Mouse (Mus musculus) leukemia stem cell, adult 10-12 weeks (primary cell): ENCODE data around the gene Minos1. TPM values are rescaled to one million over a fixed set of nuclear protein-coding genes. Genes with fewer than 3 reads are reported as not detected.

ENCODE experiments used
- polyA plus RNA-seq: library from polyadenylated mRNA; stranded (reverse); fragments of >175 nt; gene quantifications from 2 replicates; pipeline ENCODE4 v1.2.3, GENCODE M21; 2012; ENCODE audit warnings: low replicate concordance

The Minos1 gene
- polyA plus RNA-seq: 8.0 and 24.3 TPM in 2 replicates

DNA sequence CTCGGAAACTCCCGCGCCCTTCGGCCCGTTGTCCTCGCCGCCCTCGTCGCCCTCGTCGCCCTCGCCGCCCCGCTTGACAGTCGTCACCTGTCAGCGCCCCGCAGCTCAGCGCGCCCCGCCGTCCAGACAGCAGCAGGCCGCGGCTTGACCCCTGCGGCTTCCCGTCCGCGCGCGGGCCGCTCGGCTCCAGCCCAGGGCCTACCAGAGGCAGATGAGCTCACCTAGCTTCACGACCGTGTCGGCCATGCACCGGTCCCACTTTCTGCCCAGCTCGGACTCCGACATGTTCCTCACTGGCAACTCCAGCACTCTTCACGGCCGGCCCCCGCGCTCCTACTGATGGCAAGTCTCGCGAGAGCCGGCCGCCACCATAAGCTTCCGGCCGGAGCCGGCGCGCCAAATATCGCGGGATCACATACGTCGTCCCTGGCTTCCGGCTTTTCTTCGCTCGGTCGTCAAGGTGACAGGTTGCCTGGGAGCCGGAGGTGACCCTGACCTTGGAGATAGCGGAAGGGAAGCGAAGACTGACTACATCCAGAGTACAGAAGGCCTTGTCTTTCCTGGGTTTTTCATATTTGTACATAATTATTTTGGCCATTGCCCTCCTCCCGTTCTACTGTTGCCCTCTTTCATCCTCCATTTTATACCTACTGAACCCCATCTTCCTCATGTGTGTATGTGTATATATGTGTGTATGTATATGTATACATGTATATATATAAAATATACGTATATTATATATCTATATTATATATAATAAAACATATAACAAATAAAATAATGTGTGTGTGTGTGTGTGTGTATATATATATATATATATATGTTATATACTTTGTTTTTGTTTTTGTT is at the start of gene Minos1:
TSS of gene Minos1 (minus strand) at position 413 of the 849 bp plus-strand sequence.

GRCm38 (mm10) chr4:139092356-139093195 is 38.3 kb downstream of the Minos1 start, which contains the start of gene Nbl1:
Gene Nbl1, minus strand, starts transcription at chr4:139092993.

DNA sequence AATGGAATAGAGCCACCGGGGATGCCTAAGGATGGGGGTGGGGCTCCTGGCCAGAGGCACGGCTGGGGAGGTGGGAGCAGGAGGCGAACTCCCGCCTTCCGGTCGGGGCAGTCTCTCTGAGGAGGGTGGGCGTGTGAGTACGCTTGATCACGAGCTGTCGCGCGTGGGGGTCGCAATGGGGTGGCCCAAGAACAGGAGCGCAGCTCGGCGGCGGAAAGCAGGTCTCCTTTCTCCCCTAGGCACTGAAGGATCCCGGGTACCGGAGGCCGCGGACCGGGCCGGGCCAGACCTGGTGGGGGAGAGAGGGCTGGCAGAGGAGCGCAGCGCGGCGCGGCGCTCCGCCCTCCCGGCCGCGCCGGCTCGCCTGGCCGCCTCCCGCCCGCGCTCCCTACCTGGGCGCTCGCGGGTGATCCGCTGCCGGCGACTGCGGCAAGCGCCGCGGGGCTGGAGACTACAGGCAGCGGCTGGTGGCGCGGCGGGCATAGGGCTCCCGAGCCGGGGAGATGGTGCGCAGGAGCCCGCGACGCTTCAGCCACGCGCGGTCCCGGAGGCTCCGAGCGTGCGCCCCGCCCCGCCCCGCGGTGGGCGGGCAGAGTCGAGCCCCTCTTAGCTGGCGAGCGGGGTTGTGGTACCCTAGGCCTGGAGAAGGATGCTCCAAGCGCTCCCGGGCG is 55.7 kb downstream of the Minos1 start, which contains the start of gene Htr6:
TSS of gene Htr6 (minus strand) at position 530 of the 671 bp plus-strand sequence.

Other genes with a start within 250 kb of the Minos1 start
- 5.3 and 6.2 TPM in 2 replicates for gene Otud3, start 217.2 kb downstream of the Minos1 start, polyA plus RNA-seq
- gene Rnf186, start 164.0 kb downstream of the Minos1 start, polyA plus RNA-seq: not detected in 2 replicates
- gene Tmco4, start 158.2 kb downstream of the Minos1 start, polyA plus RNA-seq: 8.3 and 13.7 TPM in 2 replicates
- not detected in 2 replicates for gene Htr6, start 55.5 kb downstream of the Minos1 start, polyA plus RNA-seq
- 0.99 and 3.0 TPM in 2 replicates for gene Nbl1, start 38.1 kb downstream of the Minos1 start, polyA plus RNA-seq
- 47.0 and 50.3 TPM in 2 replicates for gene Capzb, start 61.8 kb upstream of the Minos1 start, polyA plus RNA-seq
- 7.7 and 15.1 TPM in 2 replicates for gene Pqlc2, start 179.6 kb upstream of the Minos1 start, polyA plus RNA-seq
- 31.7 and 49.7 TPM in 2 replicates for gene Akr7a5, start 179.6 kb upstream of the Minos1 start, polyA plus RNA-seq
- gene Mrto4, start 221.5 kb upstream of the Minos1 start, polyA plus RNA-seq: 65.6 and 121 TPM in 2 replicates
- 3.2 and 10.6 TPM in 2 replicates for gene Emc1, start 221.5 kb upstream of the Minos1 start, polyA plus RNA-seq
- gene Ubr4, start 221.5 kb upstream of the Minos1 start, polyA plus RNA-seq: 47.3 and 132 TPM in 2 replicates